Mouse (Mus musculus) forebrain, embryonic 15.5 days (tissue): ENCODE measurements at regions not wholly inside any gene's neighbourhood (a gene's known extent, or its start where the extent isn't known, plus 50 kb on each side); places are given as distances from the start of the nearest gene placed in this dataset.
"Not testable (repeated sequence)": the region's sequence is repeated elsewhere in the genome, so short reads cannot be mapped to it uniquely, and the experiment has no call there.

Source experiments
- ATAC-seq: fragments of 200-750 bp; cut with Nextera tagmentation; replicated peaks from 2 replicates; pipeline ENCODE4 v1.8.0; 2017; ENCODE audit warnings: mild to moderate bottlenecking, moderate TSS enrichment, moderate library complexity
- H3K27ac ChIP-seq: fragments of 300-500 bp; sonication (generic); replicated peaks from 2 replicates; pipeline ENCODE4 v1.5.1; 2015; ENCODE audit warnings: mild to moderate bottlenecking, inconsistent platforms
- H3K27me3 ChIP-seq: fragments of 300-500 bp; sonication (generic); 2 replicates; pipeline ENCODE4 v1.6.1; 2015; ENCODE audit warnings: inconsistent platforms
- H3K36me3 ChIP-seq: fragments of 300-500 bp; sonication (generic); 2 replicates; pipeline ENCODE4 v1.6.1; 2015; ENCODE audit warnings: mild to moderate bottlenecking, inconsistent platforms
- H3K4me1 ChIP-seq: fragments of 300-500 bp; sonication (generic); 2 replicates; pipeline ENCODE4 v1.6.1; 2015; ENCODE audit warnings: inconsistent platforms
- H3K4me2 ChIP-seq: fragments of 300-500 bp; sonication (generic); replicated peaks from 2 replicates; pipeline ENCODE4 v1.6.1; 2015; ENCODE audit warnings: mild to moderate bottlenecking, inconsistent platforms
- H3K4me3 ChIP-seq: fragments of 300-500 bp; sonication (generic); 2 replicates; pipeline ENCODE4 v1.5.1; 2015; ENCODE audit warnings: mild to moderate bottlenecking, inconsistent platforms
- H3K9ac ChIP-seq: fragments of 300-500 bp; sonication (generic); replicated peaks from 2 replicates; pipeline ENCODE4 v1.6.1; 2015; ENCODE audit warnings: mild to moderate bottlenecking, inconsistent platforms
- H3K9me3 ChIP-seq: fragments of 300-500 bp; sonication (generic); 2 replicates; pipeline ENCODE4 v1.6.1; 2016; ENCODE audit warnings: inconsistent platforms
- WGBS: fragments of 180-500 bp; shearing (Covaris S2); methylation state at CpG from one replicate; pipeline ENCODE4 v1.1.7; 2015; ENCODE audit warnings: mixed read lengths; 5-methylcytosine and 5-hydroxymethylcytosine counted together

GRCm38 (mm10) chr12:45287759-45288158, 213.2 kb upstream of the Stxbp6 start:
- Histone ChIP-seq H3K27me3 (no peaks in the 10 kb centered on the region), H3K4me1 (no peaks in the 10 kb centered on the region)
- WGBS = 80% methylated on average over 2 of the region's 2 CpGs

GRCm38 (mm10) chr12:45256309-45256708, 181.8 kb upstream of the Stxbp6 start:
- 91% methylated on average over 5 of the region's 5 CpGs for WGBS
- no peak overlapping the region for H3K9ac ChIP-seq
- no peak overlapping the region for H3K4me2 ChIP-seq
- no peak overlapping the region for H3K4me3 ChIP-seq
- H3K27me3 ChIP-seq = no peaks in the 10 kb centered on the region
- no peaks in the 10 kb centered on the region for H3K4me1 ChIP-seq
- no peaks in the 10 kb centered on the region for H3K9me3 ChIP-seq
- ATAC-seq = no peak
- H3K36me3 ChIP-seq = no peaks in the 10 kb centered on the region
- no peak overlapping the region for H3K27ac ChIP-seq

More at GRCm38 (mm10) chr12:45287759-45288158, 213.2 kb upstream of the Stxbp6 start:
- H3K4me3 ChIP-seq = no peak overlapping the region
- no peaks in the 10 kb centered on the region for H3K36me3 ChIP-seq
- no peak overlapping the region for H3K27ac ChIP-seq
- no peak overlapping the region for H3K4me2 ChIP-seq
- ATAC-seq = no peak
- no peaks in the 10 kb centered on the region for H3K9me3 ChIP-seq
- H3K9ac ChIP-seq = no peak overlapping the region

GRCm38 (mm10) chr12:45211131-45211530, 136.6 kb upstream of the Stxbp6 start:
- ATAC-seq = no peak

GRCm38 (mm10) chr12:45195304-45195920, 120.9 kb upstream of the Stxbp6 start:
- H3K36me3 ChIP-seq = no peaks in the 10 kb centered on the region
- no peaks in the 10 kb centered on the region for H3K27me3 ChIP-seq
- H3K4me1 ChIP-seq = no peaks in the 10 kb centered on the region
- ATAC-seq = no peak
- no peak overlapping the region for H3K27ac ChIP-seq
- WGBS = 72% methylated on average over 17 of the region's 19 CpGs
- no peaks in the 10 kb centered on the region for H3K9me3 ChIP-seq
- no peak overlapping the region for H3K4me2 ChIP-seq
- H3K4me3 ChIP-seq = no peak overlapping the region
- no peak overlapping the region for H3K9ac ChIP-seq

More at GRCm38 (mm10) chr12:45211131-45211530, 136.6 kb upstream of the Stxbp6 start:
- H3K9me3 ChIP-seq = no peaks in the 10 kb centered on the region
- H3K4me1 ChIP-seq = no peaks in the 10 kb centered on the region
- H3K4me3 ChIP-seq = no peak overlapping the region
- 89% methylated on average over 1 of the region's 1 CpGs for WGBS
- H3K27ac ChIP-seq = no peak overlapping the region
- H3K9ac ChIP-seq = no peak overlapping the region
- no peak overlapping the region for H3K4me2 ChIP-seq
- H3K27me3 ChIP-seq = no peaks in the 10 kb centered on the region
- H3K36me3 ChIP-seq = no peaks in the 10 kb centered on the region

GRCm38 (mm10) chr12:45187149-45187548, 112.6 kb upstream of the Stxbp6 start:
- 13% methylated on average over 6 of the region's 6 CpGs for WGBS
- H3K4me2 ChIP-seq = no peak overlapping the region
- no peaks in the 10 kb centered on the region for H3K9me3 ChIP-seq
- ATAC-seq = peak; percentile 68; the same call in 1 of the 2 replicates
- no peak overlapping the region for H3K4me3 ChIP-seq
- H3K27ac ChIP-seq = no peak overlapping the region
- no peak overlapping the region for H3K9ac ChIP-seq
- H3K4me1 ChIP-seq = no peaks in the 10 kb centered on the region
- H3K36me3 ChIP-seq = no peaks in the 10 kb centered on the region
- H3K27me3 ChIP-seq = no peaks in the 10 kb centered on the region

- H3K4me2 ChIP-seq = no peak overlapping the region
- H3K4me1 ChIP-seq = no peaks in the 10 kb centered on the region
- no peak for ATAC-seq
- 96% methylated on average over 3 of the region's 3 CpGs for WGBS
- H3K9me3 ChIP-seq = no peaks in the 10 kb centered on the region
- H3K36me3 ChIP-seq = no peaks in the 10 kb centered on the region
- no peak overlapping the region for H3K4me3 ChIP-seq
- H3K27ac ChIP-seq = no peak overlapping the region
- no peaks in the 10 kb centered on the region for H3K27me3 ChIP-seq
- no peak overlapping the region for H3K9ac ChIP-seq
These were observed 110.0 kb upstream of the Stxbp6 start for GRCm38 (mm10) chr12:45184510-45184909.

GRCm38 (mm10) chr12:45177454-45177853, 102.9 kb upstream of the Stxbp6 start:
- Histone ChIP-seq H3K4me1 (no peaks in the 10 kb centered on the region), H3K27me3 (no peaks in the 10 kb centered on the region), H3K4me3 (no peak overlapping the region), H3K27ac (no peak overlapping the region), H3K9me3 (no peaks in the 10 kb centered on the region), H3K4me2 (no peak overlapping the region), H3K9ac (no peak overlapping the region), H3K36me3 (no peaks in the 10 kb centered on the region)
- ATAC-seq = no peak
- WGBS = 86% methylated on average over 3 of the region's 3 CpGs

- H3K9ac ChIP-seq, H3K4me3 ChIP-seq, ATAC-seq, H3K36me3 ChIP-seq, H3K4me1 ChIP-seq, H3K27me3 ChIP-seq, H3K27ac ChIP-seq, H3K9me3 ChIP-seq, H3K4me2 ChIP-seq: not testable (repeated sequence)
- WGBS = 95% methylated on average over 2 of the region's 2 CpGs
These were observed 100.8 kb upstream of the Stxbp6 start for GRCm38 (mm10) chr12:45175259-45175658.

- Histone ChIP-seq H3K9ac (no peak overlapping the region), H3K4me2 (no peak overlapping the region), H3K4me1 (no peaks in the 10 kb centered on the region), H3K9me3 (no peaks in the 10 kb centered on the region), H3K27ac (no peak overlapping the region), H3K27me3 (no peaks in the 10 kb centered on the region), H3K36me3 (no peaks in the 10 kb centered on the region), H3K4me3 (no peak overlapping the region)
- WGBS = 34% methylated on average over 8 of the region's 8 CpGs
- ATAC-seq = peak; percentile 95
These were observed 97.6 kb upstream of the Stxbp6 start for GRCm38 (mm10) chr12:45171927-45172642.

GRCm38 (mm10) chr12:45162011-45162410, 87.5 kb upstream of the Stxbp6 start:
- H3K27me3 ChIP-seq = no peaks in the 10 kb centered on the region
- no peaks in the 10 kb centered on the region for H3K36me3 ChIP-seq
- no peak overlapping the region for H3K4me2 ChIP-seq
- ATAC-seq = no peak
- 76% methylated on average over 4 of the region's 4 CpGs for WGBS
- H3K9me3 ChIP-seq = no peaks in the 10 kb centered on the region
- H3K27ac ChIP-seq = no peak overlapping the region
- H3K4me3 ChIP-seq = no peak overlapping the region
- H3K9ac ChIP-seq = no peak overlapping the region
- no peaks in the 10 kb centered on the region for H3K4me1 ChIP-seq

- not testable (repeated sequence) for H3K4me3 ChIP-seq, ATAC-seq, H3K9ac ChIP-seq, H3K36me3 ChIP-seq, H3K9me3 ChIP-seq, H3K27ac ChIP-seq, H3K4me1 ChIP-seq, H3K27me3 ChIP-seq, H3K4me2 ChIP-seq
- 81% methylated on average over 5 of the region's 5 CpGs for WGBS
These were observed 87.1 kb upstream of the Stxbp6 start for GRCm38 (mm10) chr12:45161581-45161980.

- no peak for ATAC-seq
- Histone ChIP-seq H3K27me3 (no peaks in the 10 kb centered on the region), H3K27ac (no peak overlapping the region), H3K9ac (no peak overlapping the region), H3K4me3 (no peak overlapping the region), H3K4me1 (no peaks in the 10 kb centered on the region), H3K9me3 (no peaks in the 10 kb centered on the region), H3K4me2 (no peak overlapping the region), H3K36me3 (no peaks in the 10 kb centered on the region)
- 40% methylated on average over 3 of the region's 3 CpGs for WGBS
These were observed 84.5 kb upstream of the Stxbp6 start for GRCm38 (mm10) chr12:45158986-45159385.
